Mouse (Mus musculus) small intestine, adult 2 months (tissue): ENCODE measurements around the gene Dcakd.

Experiments
- CTCF ChIP-seq: fragments of 200-500 bp; IDR thresholded peaks from 2 replicates; pipeline ENCODE4 v1.5.1; 2012; ENCODE audit warnings: low read depth, mild to moderate bottlenecking, control low read depth, inconsistent platforms, low read length, moderate library complexity, mixed read lengths; ENCODE audit not compliant: insufficient replicate concordance, insufficient read length; ENCODE audit errors: extremely low read depth
- POLR2A ChIP-seq: fragments of 200-500 bp; IDR thresholded peaks from 2 replicates; pipeline ENCODE4 v1.6.1; 2012; ENCODE audit warnings: low read depth, mild to moderate bottlenecking, control low read depth, inconsistent platforms, low read length, moderate library complexity

DNA sequence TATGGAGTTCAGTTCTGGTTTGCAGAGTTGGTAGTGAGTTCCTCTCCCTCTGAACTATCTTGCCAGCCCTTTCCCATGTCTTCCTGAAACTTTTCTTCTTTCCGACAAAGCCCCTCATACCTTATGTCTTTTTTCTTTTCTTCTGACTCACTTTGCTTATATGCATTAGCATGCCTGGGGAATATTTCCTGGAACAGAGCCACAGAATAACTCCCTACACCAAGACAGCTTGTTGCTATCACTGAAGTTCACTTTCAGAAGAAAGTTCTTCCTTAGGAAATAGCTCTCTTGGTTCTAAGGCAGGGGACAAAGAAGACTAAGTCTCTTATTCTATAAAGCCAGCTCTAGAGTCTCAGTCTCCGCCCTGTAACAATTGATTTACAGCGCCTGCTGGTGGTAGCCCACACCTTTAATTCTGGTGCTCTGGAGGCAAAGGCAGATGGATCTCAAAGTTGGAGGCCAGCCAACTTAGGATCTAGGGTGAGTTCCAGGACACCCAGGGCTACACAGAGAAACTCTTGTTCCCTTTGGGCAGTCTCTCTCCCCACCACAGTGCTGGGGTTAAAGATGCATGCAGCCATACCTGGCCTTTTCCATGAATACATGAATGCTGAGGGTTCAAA is 7.3 kb downstream of the Dcakd start:
- TF ChIP-seq POLR2A (no peak), CTCF (peak; percentile 25; the same call in 1 of the 2 replicates)
